Mouse (Mus musculus) neural tube, embryonic 13.5 days (tissue): ENCODE data around the gene Neurl2. TPM values are rescaled to one million over a fixed set of nuclear protein-coding genes. Genes with fewer than 3 reads are reported as not detected.

Source experiments
- polyA plus RNA-seq: library from polyadenylated mRNA; unstranded; fragments of >200 nt; fragmentation: Nextera tagmentation; extraction: Ambion mirVana; gene quantifications from 2 replicates; pipeline ENCODE4 v1.2.1, GENCODE M21; 2015

The Neurl2 gene
- polyA plus RNA-seq, 1 experiment from 2014 or later = 4.9 TPM

Other genes with a start within 250 kb of the Neurl2 start
- gene Wfdc6a, start 248.0 kb downstream of the Neurl2 start, polyA plus RNA-seq = not detected in 2 replicates
- gene Eppin, start 239.9 kb downstream of the Neurl2 start, polyA plus RNA-seq = not detected in 2 replicates
- not detected in 2 replicates for gene Wfdc6b, start 219.9 kb downstream of the Neurl2 start, polyA plus RNA-seq
- not detected in 2 replicates for gene Wfdc8, start 219.8 kb downstream of the Neurl2 start, polyA plus RNA-seq
- gene Wfdc16, start 194.7 kb downstream of the Neurl2 start, polyA plus RNA-seq = not detected in 2 replicates
- not detected in 2 replicates for gene Wfdc10, start 177.4 kb downstream of the Neurl2 start, polyA plus RNA-seq
- gene Wfdc9, start 176.9 kb downstream of the Neurl2 start, polyA plus RNA-seq = not detected in 2 replicates
- gene Wfdc11, start 159.4 kb downstream of the Neurl2 start, polyA plus RNA-seq = not detected in 2 replicates
- not detected in 2 replicates for gene Wfdc13, start 148.3 kb downstream of the Neurl2 start, polyA plus RNA-seq
- not detected in 2 replicates for gene Spint4, start 135.0 kb downstream of the Neurl2 start, polyA plus RNA-seq
- gene Spint5, start 118.2 kb downstream of the Neurl2 start, polyA plus RNA-seq = not detected in 2 replicates
- 1.0 and 1.2 TPM in 2 replicates for gene Wfdc3, start 87.5 kb downstream of the Neurl2 start, polyA plus RNA-seq
- gene Dnttip1, start 87.5 kb downstream of the Neurl2 start, polyA plus RNA-seq = 67.1 and 71.4 TPM in 2 replicates
- 80.8 and 108 TPM in 2 replicates for gene Ube2c, start 63.6 kb downstream of the Neurl2 start, polyA plus RNA-seq
- 9.3 and 25.7 TPM in 2 replicates for gene Tnnc2, start 53.5 kb downstream of the Neurl2 start, polyA plus RNA-seq
- 17.1 and 22.9 TPM in 2 replicates for gene Snx21, start 47.6 kb downstream of the Neurl2 start, polyA plus RNA-seq
- 20.3 and 21.5 TPM in 2 replicates for gene Acot8, start 28.6 kb downstream of the Neurl2 start, polyA plus RNA-seq
- 14.2 and 16.7 TPM in 2 replicates for gene Zswim3, start 28.4 kb downstream of the Neurl2 start, polyA plus RNA-seq
- 22.3 and 23.7 TPM in 2 replicates for gene Zswim1, start 10.8 kb downstream of the Neurl2 start, polyA plus RNA-seq
- not detected in 2 replicates for gene Spata25, start 4.9 kb downstream of the Neurl2 start, polyA plus RNA-seq
- 97.5 and 109 TPM in 2 replicates for gene Ctsa, start 583 bp downstream of the Neurl2 start, polyA plus RNA-seq
- gene Pltp, start 24.3 kb upstream of the Neurl2 start, polyA plus RNA-seq = 126 and 132 TPM in 2 replicates
- 80.8 and 93.1 TPM in 2 replicates for gene Pcif1, start 45.8 kb upstream of the Neurl2 start, polyA plus RNA-seq
- gene Zfp335, start 78.3 kb upstream of the Neurl2 start, polyA plus RNA-seq = 13.3 and 14.2 TPM in 2 replicates
- gene Mmp9, start 107.3 kb upstream of the Neurl2 start, polyA plus RNA-seq = 16.9 and 17.1 TPM in 2 replicates
- 20.8 and 21.3 TPM in 2 replicates for gene Slc12a5, start 127.3 kb upstream of the Neurl2 start, polyA plus RNA-seq
- gene Ncoa5, start 201.4 kb upstream of the Neurl2 start, polyA plus RNA-seq = 97.3 and 111 TPM in 2 replicates
- 7.2 and 8.3 TPM in 2 replicates for gene Cd40, start 222.2 kb upstream of the Neurl2 start, polyA plus RNA-seq